Mouse (Mus musculus) Patski (cell line): ENCODE data around the gene Cdca8. TPM values are rescaled to one million over a fixed set of nuclear protein-coding genes. Genes with fewer than 3 reads are reported as not detected.

Experiments used
- ATAC-seq: fragments of 100-300 bp; one replicate; pipeline ENCODE4 v1.8.0; 2021
- CTCF ChIA-PET: fragments of 350-600 bp; sonication (Branson Sonifier 250); formaldehyde crosslinking; loops from one replicate; lab custom pipeline; 2022; ENCODE audit warnings: inconsistent platforms; lab: Charles Lee
- POLR2A ChIA-PET: fragments of 350-600 bp; sonication (Branson Sonifier 250); formaldehyde crosslinking; loops from one replicate; lab custom pipeline; 2022; ENCODE audit warnings: antibody characterized with exemption, inconsistent platforms; lab: Charles Lee
- DNase-seq: peaks from one replicate; pipeline ENCODE4 v3.0.0-alpha.2; 2011; ENCODE audit warnings: low read depth, low spot score
- H3K27me3 ChIP-seq: fragments of 371-371 bp; one replicate; pipeline ENCODE4 v1.5.1; 2021
- CTCF ChIP-seq: fragments of 100-300 bp; IDR thresholded peaks from one replicate; pipeline ENCODE4 v1.5.1; 2021
- in situ Hi-C: fragments of 300-500 bp; cut with MboI; formaldehyde crosslinking; loops from 3 replicates; pipeline ENCODE4 v1.11.1; 2018; ENCODE audit warnings: low pct_unique_long_range_greater_than_20kb, mixed read lengths
- polyA plus RNA-seq: library from polyadenylated mRNA; unstranded; gene quantifications from one replicate; pipeline ENCODE4 v1.2.3, GENCODE M21; 2021

Cdca8 gene
- polyA plus RNA-seq, 1 experiment from 2014 or later, result 42.9 TPM

- CTCF ChIA-PET, result interaction anchor here (3.8 kb wide), 1 partner anchor 8 kb away, joined by 13 read pairs; no protein-coding TSS in a partner anchor
- H3K27me3 ChIP-seq, result peaks cover 1% of the 10 kb centered on the region
- TF ChIP-seq CTCF, result no peak
- in situ Hi-C loops, result no loop called here
- DNase-seq (no peak), ATAC-seq (no peak)
- POLR2A ChIA-PET, result no interaction called here
These were observed 11.9 kb upstream of the Cdca8 start for GRCm38 (mm10) chr4:124951036-124951433.

- DNase-seq (no peak), ATAC-seq (no peak)
- ChIA-PET POLR2A (no interaction called here), CTCF (no interaction called here)
- in situ Hi-C loops, result no loop called here
- no peak for TF ChIP-seq CTCF
- no peaks in the 10 kb centered on the region for H3K27me3 ChIP-seq
These were observed 11.3 kb upstream of the Cdca8 start for GRCm38 (mm10) chr4:124950181-124951035.

- H3K27me3 ChIP-seq, result no peaks in the 10 kb centered on the region
- in situ Hi-C loops, result no loop called here
- ATAC-seq (no peak), DNase-seq (no peak)
- TF ChIP-seq CTCF, result no peak
- POLR2A ChIA-PET, result no interaction called here
- CTCF ChIA-PET, result no interaction called here
These were observed 10.4 kb upstream of the Cdca8 start for GRCm38 (mm10) chr4:124949488-124949887.

- in situ Hi-C loops, result loop anchor here (5.0 kb wide), 1 partner anchor 112 kb away; no protein-coding TSS in a partner anchor
- ATAC-seq (no peak), DNase-seq (no peak)
- TF ChIP-seq CTCF, result peak; percentile 59
- POLR2A ChIA-PET, result no interaction called here
- CTCF ChIA-PET, result interaction anchor here (0.6 to 3.5 kb wide), 2 partner anchors 112 to 228 kb away, joined by 3 to 20 read pairs; no protein-coding TSS in a partner anchor
- H3K27me3 ChIP-seq, result no peaks in the 10 kb centered on the region
These were observed 5.8 kb upstream of the Cdca8 start for GRCm38 (mm10) chr4:124944961-124945360.

- no peaks in the 10 kb centered on the region for H3K27me3 ChIP-seq
- in situ Hi-C loops, result loop anchor here (5.0 kb wide), 1 partner anchor 114 kb away; no protein-coding TSS in a partner anchor
- DNase-seq (no peak), ATAC-seq (no peak)
- no peak for TF ChIP-seq CTCF
- ChIA-PET POLR2A (no interaction called here), CTCF (interaction anchor here (1.2 to 3.5 kb wide), 6 partner anchors 9 to 156 kb away, joined by 3 to 20 read pairs (median 5); no protein-coding TSS in a partner anchor)
These were observed 4.7 kb upstream of the Cdca8 start for GRCm38 (mm10) chr4:124943781-124944180.

GRCm38 (mm10) chr4:124943022-124943421 is 3.9 kb upstream of the Cdca8 start:
- DNase-seq, result no peak
- POLR2A ChIA-PET, result interaction anchor here (0.9 kb wide), 1 partner anchor 114 kb away, joined by 3 read pairs; no protein-coding TSS in a partner anchor
- no peak for ATAC-seq
- TF ChIP-seq CTCF, result peak; percentile 73
- CTCF ChIA-PET, result interaction anchor here (0.6 to 3.5 kb wide), 11 partner anchors 10 to 156 kb away, joined by 3 to 20 read pairs (median 4); no protein-coding TSS in a partner anchor
- H3K27me3 ChIP-seq, result no peaks in the 10 kb centered on the region
- in situ Hi-C loops, result loop anchor here (5.0 kb wide), 1 partner anchor 114 kb away; no protein-coding TSS in a partner anchor

- no peak for TF ChIP-seq CTCF
- no peaks in the 10 kb centered on the region for H3K27me3 ChIP-seq
- POLR2A ChIA-PET, result interaction anchor here (0.6 kb wide), 1 partner anchor 274 kb away, joined by 5 read pairs; no protein-coding TSS in a partner anchor
- peak; percentile 97 for ATAC-seq
- CTCF ChIA-PET, result interaction anchor here (0.9 kb wide), 1 partner anchor 123 kb away, joined by 3 read pairs; no protein-coding TSS in a partner anchor
- in situ Hi-C loops, result no loop called here
- peak; percentile 82 for DNase-seq
These were observed 2.3 kb downstream of the Cdca8 start, which contains the start of gene 9930104L06Rik for GRCm38 (mm10) chr4:124936613-124937471. Gene 9930104L06Rik (plus strand): TSS chr4:124937048.

- no peak for TF ChIP-seq CTCF
- peak; percentile 19 for DNase-seq
- ChIA-PET POLR2A (no interaction called here), CTCF (interaction anchor here (1.6 kb wide), 1 partner anchor 15 kb away, joined by 4 read pairs; no protein-coding TSS in a partner anchor)
- no peaks in the 10 kb centered on the region for H3K27me3 ChIP-seq
- ATAC-seq, result no peak
- in situ Hi-C loops, result no loop called here
These were observed 11.0 kb downstream of the Cdca8 start for GRCm38 (mm10) chr4:124928102-124928501.

GRCm38 (mm10) chr4:124905971-124906822 is 32.9 kb downstream of the Cdca8 start:
- ChIA-PET CTCF (no interaction called here), POLR2A (no interaction called here)
- in situ Hi-C loops, result no loop called here
- ATAC-seq (no peak), DNase-seq (no peak)
- no peak for TF ChIP-seq CTCF
- no peaks in the 10 kb centered on the region for H3K27me3 ChIP-seq
